Mouse (Mus musculus): ENCODE measurements around the gene Olfr1179. TPM values are rescaled to one million over a fixed set of nuclear protein-coding genes. Genes with fewer than 3 reads are reported as not detected.
"Not testable (repeated sequence)": the region's sequence is repeated elsewhere in the genome, so short reads cannot be mapped to it uniquely, and the experiment has no call there.

The Olfr1179 gene
- polyA plus RNA-seq (2014; fragmentation: Nextera tagmentation; extraction: Ambion mirVana) = not detected in 2 replicates

- no peak within 1 kb of the TSS for H3K9ac ChIP-seq (ENCODE audit: low read depth, low read length)
- WGBS = 89% methylated on average over 3 of the region's 3 CpGs
- no peak for DNase-seq (ENCODE audit: low spot score)
- no peak within 1 kb of the TSS for H3K4me2 ChIP-seq (replicated peaks; ENCODE audit: low read depth, low read length)
- H3K4me3 ChIP-seq (ENCODE audit: low read depth, low read length) = no peak within 1 kb of the TSS
- H3K4me1 ChIP-seq (replicated peaks; ENCODE audit: control insufficient read depth, insufficient read depth, low read length) = no peaks in the 10 kb centered on the region
- no peak within 1 kb of the TSS for H3K27ac ChIP-seq (ENCODE audit: low read depth, low read length)
- no peaks in the 10 kb centered on the region for H3K36me3 ChIP-seq (ENCODE audit: control insufficient read depth, insufficient read depth, low read length)
- H3K9me3 ChIP-seq (ENCODE audit: control insufficient read depth, low read length) = no peaks in the 10 kb centered on the region
- H3K27me3 ChIP-seq (ENCODE audit: control insufficient read depth, insufficient read depth, low read length) = no peaks in the 10 kb centered on the region
- ATAC-seq (ENCODE audit: low FRiP score) = no peak
These were observed at the start of gene Olfr1179 for GRCm38 (mm10) chr2:88406353-88406752. Gene Olfr1179 (minus strand): TSS chr2:88406453.

GRCm38 (mm10) chr2:88454567-88454966 is 48.3 kb upstream of the Olfr1179 start, which contains the start of gene Olfr1183:
Gene Olfr1183 (plus strand): TSS chr2:88454867.
- not testable (repeated sequence) for H3K9me3 ChIP-seq (ENCODE audit: control insufficient read depth, low read length); H3K4me3 ChIP-seq (ENCODE audit: low read depth, low read length); H3K4me1 ChIP-seq (replicated peaks; ENCODE audit: control insufficient read depth, insufficient read depth, low read length); H3K27me3 ChIP-seq (ENCODE audit: control insufficient read depth, insufficient read depth, low read length); DNase-seq (ENCODE audit: low spot score); H3K4me2 ChIP-seq (replicated peaks; ENCODE audit: low read depth, low read length); H3K36me3 ChIP-seq (ENCODE audit: control insufficient read depth, insufficient read depth, low read length); H3K27ac ChIP-seq (ENCODE audit: low read depth, low read length); ATAC-seq (ENCODE audit: low FRiP score); H3K9ac ChIP-seq (ENCODE audit: low read depth, low read length)
- 71% methylated on average over 1 of the region's 1 CpGs for WGBS

- Histone ChIP-seq H3K27ac (ENCODE audit: low read depth, low read length) (no peak within 1 kb of the TSS), H3K4me1 (replicated peaks; ENCODE audit: control insufficient read depth, insufficient read depth, low read length) (no peaks in the 10 kb centered on the region), H3K4me3 (ENCODE audit: low read depth, low read length) (no peak within 1 kb of the TSS), H3K9ac (ENCODE audit: low read depth, low read length) (no peak within 1 kb of the TSS), H3K4me2 (replicated peaks; ENCODE audit: low read depth, low read length) (no peak within 1 kb of the TSS), H3K27me3 (ENCODE audit: control insufficient read depth, insufficient read depth, low read length) (no peaks in the 10 kb centered on the region), H3K36me3 (ENCODE audit: control insufficient read depth, insufficient read depth, low read length) (no peaks in the 10 kb centered on the region), H3K9me3 (ENCODE audit: control insufficient read depth, low read length) (no peaks in the 10 kb centered on the region)
- DNase-seq (ENCODE audit: low spot score) (no peak), ATAC-seq (ENCODE audit: low FRiP score) (no peak)
- 88% methylated on average over 1 of the region's 1 CpGs for WGBS
These were observed 42.8 kb upstream of the Olfr1179 start, which contains the start of gene Gm13757 for GRCm38 (mm10) chr2:88449031-88449430. Gene Gm13757 (minus strand): TSS chr2:88449131.

- DNase-seq (ENCODE audit: low spot score) (no peak), ATAC-seq (ENCODE audit: low FRiP score) (no peak)
- H3K4me3 ChIP-seq (ENCODE audit: low read depth, low read length) = no peak within 1 kb of the TSS
- H3K9ac ChIP-seq (ENCODE audit: low read depth, low read length) = no peak within 1 kb of the TSS
- H3K27me3 ChIP-seq (ENCODE audit: control insufficient read depth, insufficient read depth, low read length) = no peaks in the 10 kb centered on the region
- H3K36me3 ChIP-seq (ENCODE audit: control insufficient read depth, insufficient read depth, low read length) = no peaks in the 10 kb centered on the region
- H3K4me2 ChIP-seq (replicated peaks; ENCODE audit: low read depth, low read length) = no peak within 1 kb of the TSS
- no peaks in the 10 kb centered on the region for H3K9me3 ChIP-seq (ENCODE audit: control insufficient read depth, low read length)
- 91% methylated on average over 1 of the region's 1 CpGs for WGBS
- no peaks in the 10 kb centered on the region for H3K4me1 ChIP-seq (replicated peaks; ENCODE audit: control insufficient read depth, insufficient read depth, low read length)
- no peak within 1 kb of the TSS for H3K27ac ChIP-seq (ENCODE audit: low read depth, low read length)
These were observed 19.8 kb upstream of the Olfr1179 start, which contains the start of gene Olfr1181 for GRCm38 (mm10) chr2:88426071-88426470. Gene Olfr1181 (minus strand): TSS chr2:88426171.

GRCm38 (mm10) chr2:88419051-88419450 is 12.8 kb upstream of the Olfr1179 start, which contains the start of gene Olfr1180:
Gene Olfr1180 (minus strand): TSS chr2:88419151.
- no peak within 1 kb of the TSS for H3K4me3 ChIP-seq (ENCODE audit: low read depth, low read length)
- H3K4me2 ChIP-seq (replicated peaks; ENCODE audit: low read depth, low read length) = no peak within 1 kb of the TSS
- 89% methylated on average over 2 of the region's 2 CpGs for WGBS
- ATAC-seq (ENCODE audit: low FRiP score) (no peak), DNase-seq (ENCODE audit: low spot score) (no peak)
- no peaks in the 10 kb centered on the region for H3K36me3 ChIP-seq (ENCODE audit: control insufficient read depth, insufficient read depth, low read length)
- no peaks in the 10 kb centered on the region for H3K4me1 ChIP-seq (replicated peaks; ENCODE audit: control insufficient read depth, insufficient read depth, low read length)
- no peak within 1 kb of the TSS for H3K27ac ChIP-seq (ENCODE audit: low read depth, low read length)
- no peaks in the 10 kb centered on the region for H3K9me3 ChIP-seq (ENCODE audit: control insufficient read depth, low read length)
- H3K27me3 ChIP-seq (ENCODE audit: control insufficient read depth, insufficient read depth, low read length) = no peaks in the 10 kb centered on the region
- no peak within 1 kb of the TSS for H3K9ac ChIP-seq (ENCODE audit: low read depth, low read length)

GRCm38 (mm10) chr2:88386762-88387161 is 19.5 kb downstream of the Olfr1179 start, which contains the start of gene Olfr1178:
Gene Olfr1178 (plus strand): TSS chr2:88387062.
- Histone ChIP-seq H3K27me3 (ENCODE audit: control insufficient read depth, insufficient read depth, low read length) (no peaks in the 10 kb centered on the region), H3K4me1 (replicated peaks; ENCODE audit: control insufficient read depth, insufficient read depth, low read length) (no peaks in the 10 kb centered on the region), H3K4me2 (replicated peaks; ENCODE audit: low read depth, low read length) (no peak within 1 kb of the TSS), H3K9ac (ENCODE audit: low read depth, low read length) (no peak within 1 kb of the TSS), H3K27ac (ENCODE audit: low read depth, low read length) (no peak within 1 kb of the TSS), H3K9me3 (ENCODE audit: control insufficient read depth, low read length) (no peaks in the 10 kb centered on the region), H3K36me3 (ENCODE audit: control insufficient read depth, insufficient read depth, low read length) (no peaks in the 10 kb centered on the region), H3K4me3 (ENCODE audit: low read depth, low read length) (no peak within 1 kb of the TSS)
- ATAC-seq (ENCODE audit: low FRiP score) (no peak), DNase-seq (ENCODE audit: low spot score) (no peak)
- 85% methylated on average over 1 of the region's 1 CpGs for WGBS

GRCm38 (mm10) chr2:88356304-88356703 is 49.9 kb downstream of the Olfr1179 start:
- WGBS = 2% methylated on average over 2 of the region's 2 CpGs
- Histone ChIP-seq H3K36me3 (ENCODE audit: control insufficient read depth, insufficient read depth, low read length) (no peaks in the 10 kb centered on the region), H3K4me2 (replicated peaks; ENCODE audit: low read depth, low read length) (no peak overlapping the region), H3K4me1 (replicated peaks; ENCODE audit: control insufficient read depth, insufficient read depth, low read length) (no peaks in the 10 kb centered on the region), H3K9ac (ENCODE audit: low read depth, low read length) (no peak overlapping the region), H3K27me3 (ENCODE audit: control insufficient read depth, insufficient read depth, low read length) (no peaks in the 10 kb centered on the region), H3K9me3 (ENCODE audit: control insufficient read depth, low read length) (no peaks in the 10 kb centered on the region), H3K27ac (ENCODE audit: low read depth, low read length) (no peak overlapping the region), H3K4me3 (ENCODE audit: low read depth, low read length) (no peak overlapping the region)
- DNase-seq (ENCODE audit: low spot score) (peak; percentile 46), ATAC-seq (ENCODE audit: low FRiP score) (peak; percentile 35; the same call in 1 of the 2 replicates)

Other genes with a start within 250 kb of the Olfr1179 start
- not detected in 2 replicates for gene Olfr1168, start 224.6 kb downstream of the Olfr1179 start, polyA plus RNA-seq (2014; fragmentation: Nextera tagmentation; extraction: Ambion mirVana)
- not detected in 2 replicates for gene Olfr1170, start 178.1 kb downstream of the Olfr1179 start, polyA plus RNA-seq (2014; fragmentation: Nextera tagmentation; extraction: Ambion mirVana)
- gene Olfr1173, start 126.6 kb downstream of the Olfr1179 start, polyA plus RNA-seq (2014; fragmentation: Nextera tagmentation; extraction: Ambion mirVana) = not detected in 2 replicates
- not detected in 2 replicates for gene Olfr1174-ps, start 91.3 kb downstream of the Olfr1179 start, polyA plus RNA-seq (2014; fragmentation: Nextera tagmentation; extraction: Ambion mirVana)
- gene Olfr1175-ps, start 79.2 kb downstream of the Olfr1179 start, polyA plus RNA-seq (2014; fragmentation: Nextera tagmentation; extraction: Ambion mirVana) = not detected in 2 replicates
- not detected in 2 replicates for gene Olfr1176, start 69.7 kb downstream of the Olfr1179 start, polyA plus RNA-seq (2014; fragmentation: Nextera tagmentation; extraction: Ambion mirVana)
- not detected in 2 replicates for gene Olfr1177-ps, start 60.0 kb downstream of the Olfr1179 start, polyA plus RNA-seq (2014; fragmentation: Nextera tagmentation; extraction: Ambion mirVana)
- not detected in 2 replicates for gene Olfr1178, start 19.4 kb downstream of the Olfr1179 start, polyA plus RNA-seq (2014; fragmentation: Nextera tagmentation; extraction: Ambion mirVana)
- gene Olfr1180, start 12.7 kb upstream of the Olfr1179 start, polyA plus RNA-seq (2014; fragmentation: Nextera tagmentation; extraction: Ambion mirVana) = not detected in 2 replicates
- gene Olfr1181, start 19.7 kb upstream of the Olfr1179 start, polyA plus RNA-seq (2014; fragmentation: Nextera tagmentation; extraction: Ambion mirVana) = not detected in 2 replicates
- not detected in 2 replicates for gene Gm13757, start 42.7 kb upstream of the Olfr1179 start, polyA plus RNA-seq (2014; fragmentation: Nextera tagmentation; extraction: Ambion mirVana)
- not detected in 2 replicates for gene Olfr1183, start 48.4 kb upstream of the Olfr1179 start, polyA plus RNA-seq (2014; fragmentation: Nextera tagmentation; extraction: Ambion mirVana)
- gene Olfr1184, start 77.1 kb upstream of the Olfr1179 start, polyA plus RNA-seq (2014; fragmentation: Nextera tagmentation; extraction: Ambion mirVana) = not detected in 2 replicates
- gene Olfr1185-ps1, start 86.9 kb upstream of the Olfr1179 start, polyA plus RNA-seq (2014; fragmentation: Nextera tagmentation; extraction: Ambion mirVana) = not detected in 2 replicates
- gene Olfr1186, start 112.1 kb upstream of the Olfr1179 start, polyA plus RNA-seq (2014; fragmentation: Nextera tagmentation; extraction: Ambion mirVana) = not detected in 2 replicates
- not detected in 2 replicates for gene Olfr1188, start 150.5 kb upstream of the Olfr1179 start, polyA plus RNA-seq (2014; fragmentation: Nextera tagmentation; extraction: Ambion mirVana)
- gene Olfr1189, start 180.0 kb upstream of the Olfr1179 start, polyA plus RNA-seq (2014; fragmentation: Nextera tagmentation; extraction: Ambion mirVana) = not detected in 2 replicates
- not detected in 2 replicates for gene Olfr1191-ps1, start 234.1 kb upstream of the Olfr1179 start, polyA plus RNA-seq (2014; fragmentation: Nextera tagmentation; extraction: Ambion mirVana)
- gene Olfr1192-ps1, start 242.1 kb upstream of the Olfr1179 start, polyA plus RNA-seq (2014; fragmentation: Nextera tagmentation; extraction: Ambion mirVana) = not detected in 2 replicates

All from hindbrain, embryonic 11.5 days (tissue).